Comparison of ENCODE assay signal across 16 mouse cellular contexts in the genomic region with DNA sequence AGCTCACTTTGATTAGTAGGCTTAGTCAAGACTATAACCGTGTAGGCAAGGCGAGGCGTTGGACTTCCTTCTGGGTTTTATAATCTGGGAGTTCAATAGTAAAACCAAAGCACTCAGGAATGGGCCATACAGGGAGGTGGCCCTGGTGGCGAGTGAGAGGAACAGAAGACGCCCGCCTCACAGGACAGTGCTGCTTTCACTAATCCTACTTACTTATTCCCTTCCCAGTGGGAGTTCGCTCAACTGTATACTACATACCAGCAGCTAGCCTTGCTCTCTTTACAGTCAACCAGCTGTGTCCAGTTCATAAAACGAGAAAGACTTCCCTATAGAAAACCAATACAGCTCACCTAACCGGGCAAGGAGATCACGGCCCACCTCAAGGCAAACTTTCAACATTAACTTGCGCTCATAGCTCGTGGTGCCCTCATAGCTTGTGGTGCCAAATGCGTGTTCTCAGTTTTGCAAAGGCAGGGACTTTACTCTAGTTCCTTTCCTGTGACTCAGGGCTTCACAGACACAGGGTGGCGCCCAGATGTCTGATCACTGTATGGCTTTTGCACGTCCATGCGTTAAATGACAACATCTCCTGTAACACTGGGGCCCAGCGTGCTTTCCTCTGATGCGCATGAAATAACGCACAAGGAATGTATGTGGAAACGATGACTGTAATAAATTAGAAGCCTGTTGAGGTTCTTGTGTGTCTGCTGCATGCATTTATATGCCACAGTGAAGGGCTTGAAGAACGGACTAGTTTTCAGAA.
DNase-seq lines count a peak whose midpoint lies in the region; ATAC-seq and TF ChIP-seq lines count a peak whose summit lies in the region.
"Had no signal": no experiment of that assay in that cellular context is flagged by ENCODE, and none has a peak within 500 bp of the region (broad histone marks: within the 10 kb centered on the region; RNA-seq: fewer than 3 reads in every experiment).

No protein-coding gene starts in this region.

- no peak overlapping the region for H3K27ac ChIP-seq in intestine, embryonic 14.5 days (ENCODE audit: low read depth)
- no peak overlapping the region for H3K27ac ChIP-seq in intestine, postnatal 0 days (ENCODE audit: low read depth, low read length)
- H3K27ac ChIP-seq in neural tube, embryonic 14.5 days (ENCODE audit: low read depth, low read length) = no peak overlapping the region
- no peak overlapping the region for H3K27ac ChIP-seq in neural tube, embryonic 15.5 days (replicated peaks)
- no peak overlapping the region for H3K27ac ChIP-seq in limb, embryonic 12.5 days
- H3K27ac ChIP-seq in stomach, postnatal 0 days (replicated peaks) = no peak overlapping the region
- H3K27ac ChIP-seq: heart, embryonic 13.5 days; liver, embryonic 14.5 days; neural tube, embryonic 13.5 days had no signal

- peaks cover 51% of the 10 kb centered on the region for H3K36me3 ChIP-seq in intestine, embryonic 14.5 days (ENCODE audit: control insufficient read depth, insufficient read depth, low read length)
- H3K36me3 ChIP-seq in intestine, postnatal 0 days (ENCODE audit: control insufficient read depth, insufficient read depth) = peaks cover 47% of the 10 kb centered on the region
- no peaks in the 10 kb centered on the region for H3K36me3 ChIP-seq in neural tube, embryonic 14.5 days (ENCODE audit: control insufficient read depth, insufficient read depth, low read length)
- H3K36me3 ChIP-seq in neural tube, embryonic 15.5 days = no peaks in the 10 kb centered on the region
- peaks cover 54% of the 10 kb centered on the region for H3K36me3 ChIP-seq in limb, embryonic 12.5 days
- H3K36me3 ChIP-seq in stomach, postnatal 0 days (ENCODE audit: control insufficient read depth, insufficient read depth, low read length) = peaks cover 17% of the 10 kb centered on the region

- no peaks in the 10 kb centered on the region for H3K9me3 ChIP-seq in intestine, embryonic 14.5 days (ENCODE audit: control insufficient read depth, low read length)
- no peaks in the 10 kb centered on the region for H3K9me3 ChIP-seq in intestine, postnatal 0 days (ENCODE audit: control insufficient read depth)
- no peaks in the 10 kb centered on the region for H3K9me3 ChIP-seq in neural tube, embryonic 14.5 days (ENCODE audit: control insufficient read depth, low read length)
- H3K9me3 ChIP-seq in neural tube, embryonic 15.5 days (replicated peaks) = no peaks in the 10 kb centered on the region
- H3K9me3 ChIP-seq in limb, embryonic 12.5 days = no peaks in the 10 kb centered on the region
- H3K9me3 ChIP-seq in stomach, postnatal 0 days (ENCODE audit: control insufficient read depth, low read length) = no peaks in the 10 kb centered on the region
- H3K9me3 ChIP-seq: heart, embryonic 13.5 days; neural tube, embryonic 13.5 days had no signal

- 84% methylated on average over 21 of the region's 21 CpGs for WGBS in intestine, embryonic 14.5 days
- 83% methylated on average over 21 of the region's 21 CpGs for WGBS in intestine, postnatal 0 days
- 66% methylated on average over 21 of the region's 21 CpGs for whole genome bisulfite sequencing in neural tube, embryonic 14.5 days
- 71% methylated on average over 21 of the region's 21 CpGs for WGBS in neural tube, embryonic 15.5 days
- 67% methylated on average over 21 of the region's 21 CpGs for WGBS in limb, embryonic 12.5 days
- 85% methylated on average over 21 of the region's 21 CpGs for WGBS in stomach, postnatal 0 days

- H3K9ac ChIP-seq in intestine, embryonic 14.5 days (ENCODE audit: low read length) = no peak overlapping the region
- H3K9ac ChIP-seq in intestine, postnatal 0 days (ENCODE audit: low read depth, low read length) = no peak overlapping the region
- no peak overlapping the region for H3K9ac ChIP-seq in neural tube, embryonic 14.5 days (replicated peaks; ENCODE audit: low read depth, low read length)
- no peak overlapping the region for H3K9ac ChIP-seq in neural tube, embryonic 15.5 days (replicated peaks)
- H3K9ac ChIP-seq in limb, embryonic 12.5 days (replicated peaks) = no peak overlapping the region
- no peak overlapping the region for H3K9ac ChIP-seq in stomach, postnatal 0 days (ENCODE audit: low read length)
- H3K9ac ChIP-seq: heart, embryonic 13.5 days; liver, embryonic 14.5 days; neural tube, embryonic 13.5 days had no signal

- ATAC-seq in intestine, embryonic 14.5 days (replicated peaks; ENCODE audit: low FRiP score, low TSS enrichment, low read depth) = no peak
- ATAC-seq in intestine, postnatal 0 days = no peak
- ATAC-seq in neural tube, embryonic 14.5 days (ENCODE audit: low read depth) = peak; percentile 39; the same call in 1 of the 2 replicates
- no peak for ATAC-seq in neural tube, embryonic 15.5 days (ENCODE audit: low FRiP score)
- peak; percentile 71 for ATAC-seq in limb, embryonic 12.5 days (ENCODE audit: insufficient number of reproducible peaks, insufficient read depth, low FRiP score, low TSS enrichment, low read depth)
- ATAC-seq in stomach, postnatal 0 days (ENCODE audit: low FRiP score, low TSS enrichment) = no peak
- ATAC-seq in megakaryocyte, adult 5-6 weeks (ENCODE audit: poor library complexity, severe bottlenecking) = no peak
- ATAC-seq: intestine, embryonic 16.5 days had no signal

- H3K27me3 ChIP-seq in intestine, embryonic 14.5 days (replicated peaks; ENCODE audit: control insufficient read depth, insufficient read depth, low read length) = no peaks in the 10 kb centered on the region
- no peaks in the 10 kb centered on the region for H3K27me3 ChIP-seq in intestine, postnatal 0 days (replicated peaks; ENCODE audit: control insufficient read depth, insufficient read depth, low read length)
- no peaks in the 10 kb centered on the region for H3K27me3 ChIP-seq in neural tube, embryonic 14.5 days (ENCODE audit: control insufficient read depth, insufficient read depth, low read length)
- no peaks in the 10 kb centered on the region for H3K27me3 ChIP-seq in neural tube, embryonic 15.5 days (replicated peaks)
- H3K27me3 ChIP-seq in limb, embryonic 12.5 days = no peaks in the 10 kb centered on the region
- H3K27me3 ChIP-seq in stomach, postnatal 0 days (ENCODE audit: control insufficient read depth, insufficient read depth, low read length) = no peaks in the 10 kb centered on the region
- H3K27me3 ChIP-seq: heart, embryonic 13.5 days; neural tube, embryonic 13.5 days had no signal

- H3K4me2 ChIP-seq in intestine, embryonic 14.5 days (ENCODE audit: low read length) = no peak overlapping the region
- no peak overlapping the region for H3K4me2 ChIP-seq in intestine, postnatal 0 days (replicated peaks; ENCODE audit: low read depth)
- H3K4me2 ChIP-seq in neural tube, embryonic 14.5 days (ENCODE audit: low read depth, low read length) = no peak overlapping the region
- H3K4me2 ChIP-seq in neural tube, embryonic 15.5 days = no peak overlapping the region
- H3K4me2 ChIP-seq in limb, embryonic 12.5 days = no peak overlapping the region
- no peak overlapping the region for H3K4me2 ChIP-seq in stomach, postnatal 0 days (replicated peaks; ENCODE audit: low read depth)
- H3K4me2 ChIP-seq: heart, embryonic 13.5 days; neural tube, embryonic 13.5 days had no signal

- no peaks in the 10 kb centered on the region for H3K4me1 ChIP-seq in intestine, embryonic 14.5 days (replicated peaks; ENCODE audit: control insufficient read depth, insufficient read depth, low read length)
- H3K4me1 ChIP-seq in intestine, postnatal 0 days (replicated peaks; ENCODE audit: control insufficient read depth, insufficient read depth, low read length) = no peaks in the 10 kb centered on the region
- peaks cover 5% of the 10 kb centered on the region; the same call in 1 of the 2 replicates for H3K4me1 ChIP-seq in neural tube, embryonic 14.5 days (ENCODE audit: control insufficient read depth, insufficient read depth, low read length)
- peaks cover 13% of the 10 kb centered on the region for H3K4me1 ChIP-seq in neural tube, embryonic 15.5 days
- H3K4me1 ChIP-seq in limb, embryonic 12.5 days (replicated peaks) = peaks cover 18% of the 10 kb centered on the region
- no peaks in the 10 kb centered on the region for H3K4me1 ChIP-seq in stomach, postnatal 0 days (replicated peaks; ENCODE audit: control insufficient read depth, insufficient read depth)
- H3K4me1 ChIP-seq: heart, embryonic 13.5 days had no signal

- no peak for TF ChIP-seq CTCF in intestine, postnatal 0 days (IDR thresholded peaks at IDR 0.05; ENCODE audit: low read depth)
- no peak for TF ChIP-seq CTCF in stomach, postnatal 0 days (IDR thresholded peaks at IDR 0.05; ENCODE audit: low read depth)

- H3K4me3 ChIP-seq in intestine, embryonic 14.5 days (ENCODE audit: low read depth, low read length) = no peak overlapping the region
- no peak overlapping the region for H3K4me3 ChIP-seq in intestine, postnatal 0 days (ENCODE audit: low read depth, low read length)
- H3K4me3 ChIP-seq in neural tube, embryonic 14.5 days (ENCODE audit: low read depth, low read length) = no peak overlapping the region
- H3K4me3 ChIP-seq in neural tube, embryonic 15.5 days (replicated peaks) = no peak overlapping the region
- H3K4me3 ChIP-seq in limb, embryonic 12.5 days (replicated peaks) = no peak overlapping the region
- no peak overlapping the region for H3K4me3 ChIP-seq in stomach, postnatal 0 days (ENCODE audit: low read depth, low read length)
- H3K4me3 ChIP-seq: heart, embryonic 13.5 days; neural tube, embryonic 13.5 days had no signal

- no peak for TF ChIP-seq EP300 in stomach, postnatal 0 days (optimal IDR thresholded peaks at IDR 0.05)

- peak; percentile 49 for DNase-seq in intestine, embryonic 14.5 days (ENCODE audit: low spot score)
- DNase-seq in stomach, postnatal 0 days (ENCODE audit: low spot score) = peak; percentile 9
- DNase-seq: adrenal gland, postnatal 25 days; cerebellum, adult 8-10 months; gastrocnemius, postnatal 25 days; lung, postnatal 10 days; retina, postnatal 1 day had no signal

Comparison
In these comparisons a context has a peak if more than half of its experiments do, and no peak if none do; other contexts are left out.
1. ATAC-seq: peak in neural tube, embryonic 14.5 days (single experiment) and limb, embryonic 12.5 days (single experiment); none in intestine, embryonic 14.5 days (single experiment), intestine, postnatal 0 days (single experiment), neural tube, embryonic 15.5 days (single experiment), stomach, postnatal 0 days (single experiment) and megakaryocyte, adult 5-6 weeks (single experiment).